Mouse (Mus musculus) megakaryocyte, embryonic 14.5 days (primary cell): ENCODE measurements at regions not wholly inside any gene's neighbourhood (a gene's known extent, or its start where the extent isn't known, plus 50 kb on each side); places are given as distances from the start of the nearest gene placed in this dataset.

ENCODE experiments used
- FLI1 ChIP-seq: IDR thresholded peaks from 2 replicates; pipeline ENCODE4 v1.6.1; 2012; ENCODE audit warnings: low read length, inconsistent platforms, mixed read lengths
- GATA1 ChIP-seq: IDR thresholded peaks from 3 replicates; pipeline ENCODE4 v1.6.1; 2012; ENCODE audit warnings: mixed read lengths, low read length, inconsistent platforms, borderline replicate concordance

DNA sequence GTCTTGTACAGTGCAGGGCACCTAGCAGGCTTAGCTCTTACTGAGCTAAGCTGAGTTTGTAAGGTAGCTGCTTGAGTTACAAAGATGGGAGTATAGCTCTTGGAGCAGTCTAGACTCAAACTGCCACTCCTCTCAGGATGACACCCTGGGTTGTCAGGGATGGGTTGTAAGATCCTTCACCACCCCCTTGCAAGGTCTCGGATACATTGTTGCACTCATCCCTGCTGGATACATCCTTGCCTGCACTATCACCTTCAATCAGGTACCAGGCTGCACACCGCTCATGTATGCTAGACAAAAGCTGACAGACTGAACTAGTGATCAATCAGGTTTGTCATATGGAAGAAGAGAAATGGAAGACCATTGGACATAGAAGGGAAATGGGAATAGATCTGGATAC is 390.4 kb upstream of the Trpc7 start:
- TF ChIP-seq FLI1 (no peak), GATA1 (no peak)
